Mouse (Mus musculus) limb, embryonic 13.5 days (tissue): ENCODE data around the gene Drd4. TPM values are rescaled to one million over a fixed set of nuclear protein-coding genes. Genes with fewer than 3 reads are reported as not detected.
A peak's percentile ranks its signal among the peaks of the same experiment; 100 is the strongest.

Experiments
- ATAC-seq: fragments of 200-750 bp; cut with Nextera tagmentation; 2 replicates; pipeline ENCODE4 v1.8.0; 2017; ENCODE audit warnings: low read depth, moderate number of reproducible peaks, moderate TSS enrichment; ENCODE audit not compliant: low FRiP score
- H3K27ac ChIP-seq: fragments of 300-500 bp; sonication (generic); 2 replicates; pipeline ENCODE4 v1.5.1; 2015; ENCODE audit warnings: inconsistent platforms, mild to moderate bottlenecking, moderate library complexity
- H3K27me3 ChIP-seq: fragments of 300-500 bp; sonication (generic); 2 replicates; pipeline ENCODE4 v1.6.1; 2015; ENCODE audit warnings: mild to moderate bottlenecking, inconsistent platforms
- H3K36me3 ChIP-seq: fragments of 300-500 bp; sonication (generic); 2 replicates; pipeline ENCODE4 v1.6.1; 2015; ENCODE audit warnings: inconsistent platforms, mild to moderate bottlenecking, moderate library complexity
- H3K4me1 ChIP-seq: fragments of 300-500 bp; sonication (generic); 2 replicates; pipeline ENCODE4 v1.6.1; 2015; ENCODE audit warnings: inconsistent platforms
- H3K4me2 ChIP-seq: fragments of 300-500 bp; sonication (generic); replicated peaks from 2 replicates; pipeline ENCODE4 v1.6.1; 2015; ENCODE audit warnings: inconsistent platforms, mild to moderate bottlenecking, moderate library complexity
- H3K4me3 ChIP-seq: fragments of 300-500 bp; sonication (generic); 2 replicates; pipeline ENCODE4 v1.5.1; 2015; ENCODE audit warnings: moderate library complexity, mild to moderate bottlenecking, inconsistent platforms
- H3K9ac ChIP-seq: fragments of 300-500 bp; sonication (generic); 2 replicates; pipeline ENCODE4 v1.6.1; 2015; ENCODE audit warnings: mild to moderate bottlenecking, inconsistent platforms
- H3K9me3 ChIP-seq: fragments of 300-500 bp; sonication (generic); 2 replicates; pipeline ENCODE4 v1.6.1; 2016; ENCODE audit warnings: inconsistent platforms
- WGBS: fragments of 180-500 bp; shearing (Covaris S2); methylation state at CpG from one replicate; pipeline ENCODE4 v1.1.7; 2015; 5-methylcytosine and 5-hydroxymethylcytosine counted together
- polyA plus RNA-seq: library from polyadenylated mRNA; unstranded; fragments of >200 nt; fragmentation: Nextera tagmentation; extraction: Ambion mirVana; gene quantifications from 2 replicates; pipeline ENCODE4 v1.2.1, GENCODE M21; 2015

The Drd4 gene
- polyA plus RNA-seq, 1 experiment from 2014 or later: 2.3 TPM

DNA sequence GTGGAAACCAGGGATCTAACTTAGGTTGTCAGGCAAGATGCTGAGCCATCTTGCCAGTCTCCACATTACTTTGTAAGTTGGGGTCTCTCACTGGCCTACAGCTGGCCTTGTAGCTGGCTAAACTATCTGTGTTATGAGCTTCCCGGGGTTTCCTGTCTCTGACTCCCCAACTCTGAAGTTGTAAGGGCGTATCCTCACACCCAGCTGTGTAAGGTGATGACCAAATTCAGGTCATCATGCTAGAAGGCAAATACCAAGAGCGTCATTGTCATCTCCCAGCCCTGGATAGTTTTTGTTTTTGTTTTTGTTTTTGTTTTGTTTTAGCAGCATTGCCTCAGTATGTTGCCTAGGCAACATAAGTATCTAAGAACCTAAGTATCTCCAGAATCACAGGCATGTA lies 21.2 kb upstream of the Drd4 start:
- Histone ChIP-seq H3K9me3 (no peaks in the 10 kb centered on the region), H3K27ac (no peak overlapping the region), H3K36me3 (no peaks in the 10 kb centered on the region), H3K4me3 (no peak overlapping the region), H3K4me1 (peaks cover 14% of the 10 kb centered on the region), H3K27me3 (no peaks in the 10 kb centered on the region), H3K9ac (no peak overlapping the region), H3K4me2 (no peak overlapping the region)
- ATAC-seq: no peak
- 85% methylated on average over 3 of the region's 3 CpGs for WGBS

DNA sequence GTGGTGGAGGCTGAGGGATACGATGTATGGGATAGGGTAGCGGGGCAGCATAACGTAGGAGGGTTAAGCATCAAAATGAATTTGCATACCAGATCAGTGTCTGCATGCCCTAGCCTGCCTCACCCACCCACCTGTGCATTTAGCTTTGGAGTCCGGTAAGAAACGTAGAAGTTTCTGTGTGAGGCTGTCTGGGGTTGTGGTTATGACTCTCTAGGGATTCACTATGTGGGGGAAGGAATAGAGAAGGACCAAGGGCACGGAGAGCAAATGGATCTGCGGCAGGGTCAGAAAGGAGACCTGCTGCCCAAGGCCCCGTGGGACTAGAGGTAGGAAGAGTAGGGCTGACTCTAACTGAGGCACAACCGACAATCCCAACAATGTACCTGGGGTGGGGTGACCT lies 16.4 kb upstream of the Drd4 start:
- no peaks in the 10 kb centered on the region for H3K9me3 ChIP-seq
- WGBS: 74% methylated on average over 9 of the region's 9 CpGs

DNA sequence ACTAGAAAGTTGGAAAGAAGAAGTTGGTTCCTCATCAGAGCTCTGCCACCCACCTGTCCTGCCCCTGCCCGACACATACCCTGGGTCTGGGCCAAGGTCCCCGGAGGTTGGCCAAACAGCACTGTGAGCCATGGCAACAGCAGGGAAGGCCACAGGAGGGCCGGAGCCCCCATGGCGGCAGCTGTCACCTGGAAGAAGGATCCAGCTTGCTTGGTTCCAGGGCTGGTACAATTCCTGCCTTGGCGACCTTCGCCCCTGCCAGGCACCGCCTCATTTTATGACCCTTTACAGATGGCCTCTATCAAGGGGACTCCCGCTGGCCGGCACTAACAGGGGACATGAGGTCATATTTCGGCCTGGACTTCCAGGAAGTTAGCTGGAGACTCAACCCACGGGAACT lies 15.3 kb upstream of the Drd4 start, which contains the start of gene Cdhr5:
Gene Cdhr5 (minus strand): TSS at position 241 of the 400 bp plus-strand sequence.
- ATAC-seq: no peak
- no peaks in the 10 kb centered on the region for H3K9me3 ChIP-seq
- no peak within 1 kb of the TSS for H3K27ac ChIP-seq
- H3K4me2 ChIP-seq: no peak within 1 kb of the TSS
- 30% methylated on average over 11 of the region's 11 CpGs for WGBS
- H3K4me1 ChIP-seq: peaks cover 15% of the 10 kb centered on the region
- H3K9ac ChIP-seq: no peak within 1 kb of the TSS
- H3K27me3 ChIP-seq: 0 out of 2 replicates have a peak, but pooled peaks cover 7% of the 10 kb centered on the region
- H3K36me3 ChIP-seq: no peaks in the 10 kb centered on the region
- H3K4me3 ChIP-seq: no peak within 1 kb of the TSS

More for the DNA sequence above, 16.4 kb upstream of the Drd4 start:
- H3K27ac ChIP-seq: no peak overlapping the region
- 0 out of 2 replicates have a peak, but pooled peaks cover 7% of the 10 kb centered on the region for H3K27me3 ChIP-seq
- no peak overlapping the region for H3K9ac ChIP-seq
- H3K4me3 ChIP-seq: no peak overlapping the region
- no peak overlapping the region for H3K4me2 ChIP-seq
- H3K36me3 ChIP-seq: no peaks in the 10 kb centered on the region
- H3K4me1 ChIP-seq: peaks cover 15% of the 10 kb centered on the region
- no peak for ATAC-seq

- Histone ChIP-seq H3K4me3 (peak overlapping the region; percentile 54; the same call in 1 of the 2 replicates), H3K9ac (peak overlapping the region; percentile 72)
- 0 out of 2 replicates have a peak, but pooled peaks have one; percentile 7 for ATAC-seq
Observed at GRCm38 (mm10) chr7:141277701-141278678, 13.8 kb upstream of the Drd4 start.

DNA sequence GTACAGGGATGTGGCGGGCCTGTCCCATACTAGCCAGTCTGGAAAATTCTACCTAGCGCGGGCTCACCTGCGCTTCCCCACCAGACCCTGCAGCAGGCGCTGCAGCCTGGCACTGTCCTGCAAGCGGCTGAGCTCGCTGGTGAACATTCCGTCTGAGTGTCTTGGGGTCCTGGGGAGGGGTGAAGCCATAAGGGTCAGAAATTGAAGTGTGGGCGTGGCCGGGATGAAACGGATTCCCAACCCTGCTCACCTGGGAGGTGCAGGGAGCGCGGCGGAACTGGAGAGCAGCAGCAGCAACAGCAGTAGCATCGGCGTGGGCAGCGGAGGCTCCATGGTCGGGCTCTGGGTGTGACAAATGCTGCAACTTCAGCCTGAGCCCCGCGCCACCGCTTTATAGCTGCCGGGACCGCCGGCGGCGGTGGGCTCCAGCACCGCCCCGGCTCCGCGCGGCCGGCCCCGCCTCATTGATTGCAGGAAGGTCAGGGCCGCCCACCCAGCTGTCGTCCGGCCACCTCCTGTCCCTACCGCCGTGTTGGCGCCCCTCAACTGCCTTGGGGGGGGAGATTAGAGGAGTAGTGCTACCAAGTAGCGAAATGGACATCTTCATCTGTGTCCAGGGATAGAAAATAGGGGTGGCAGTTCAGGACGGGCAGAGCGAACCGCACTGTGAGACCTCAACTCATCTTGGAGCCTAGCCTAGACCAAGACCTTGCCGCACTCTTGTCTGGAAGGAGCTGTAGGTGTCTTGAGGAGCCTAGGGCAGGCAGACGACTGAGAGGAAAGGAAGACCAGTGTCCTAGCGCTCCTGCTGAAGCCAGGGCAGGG lies 12.8 kb upstream of the Drd4 start, which contains the start of gene Sct:
Gene Sct (minus strand): TSS at position 368 of the 825 bp plus-strand sequence.
- Histone ChIP-seq H3K27ac (no peak within 1 kb of the TSS), H3K27me3 (0 out of 2 replicates have a peak, but pooled peaks cover 7% of the 10 kb centered on the region), H3K36me3 (no peaks in the 10 kb centered on the region), H3K9me3 (no peaks in the 10 kb centered on the region), H3K4me2 (peak within 1 kb of the TSS; percentile 97), H3K9ac (peak within 1 kb of the TSS; percentile 72), H3K4me1 (peaks cover 15% of the 10 kb centered on the region), H3K4me3 (peak within 1 kb of the TSS; percentile 54)
- peak; percentile 37 for ATAC-seq
- 2% methylated on average over 45 of the region's 46 CpGs for WGBS

More at GRCm38 (mm10) chr7:141277701-141278678, 13.8 kb upstream of the Drd4 start:
- Histone ChIP-seq H3K36me3 (no peaks in the 10 kb centered on the region), H3K9me3 (no peaks in the 10 kb centered on the region), H3K27me3 (0 out of 2 replicates have a peak, but pooled peaks cover 7% of the 10 kb centered on the region), H3K27ac (no peak overlapping the region), H3K4me2 (peak overlapping the region; percentile 97), H3K4me1 (peaks cover 15% of the 10 kb centered on the region)
- WGBS: 73% methylated on average over 11 of the region's 11 CpGs

DNA sequence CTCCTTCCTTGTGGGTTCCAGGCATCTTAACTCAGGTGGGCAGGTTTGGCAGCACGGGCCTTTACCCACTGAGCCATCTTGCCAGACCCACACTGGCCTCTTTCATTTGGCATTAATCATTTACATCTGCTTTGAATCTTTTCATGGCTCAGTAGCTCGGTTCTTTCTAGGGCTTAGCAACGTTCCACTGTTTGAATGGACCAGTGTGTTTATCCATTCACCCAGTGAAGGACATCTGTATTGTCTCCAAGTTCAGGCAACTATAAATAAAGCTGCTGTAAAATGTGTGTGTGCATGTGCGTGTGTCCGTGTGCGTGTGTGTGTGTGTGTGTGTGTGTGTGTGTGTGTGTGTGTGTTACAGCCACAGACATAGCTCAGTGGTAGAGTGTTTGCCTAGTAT lies 10.4 kb upstream of the Drd4 start:
- ATAC-seq: no peak
- Histone ChIP-seq H3K36me3 (no peaks in the 10 kb centered on the region), H3K9me3 (no peaks in the 10 kb centered on the region), H3K27ac (no peak overlapping the region), H3K9ac (no peak overlapping the region), H3K27me3 (0 out of 2 replicates have a peak, but pooled peaks cover 7% of the 10 kb centered on the region), H3K4me1 (peaks cover 10% of the 10 kb centered on the region), H3K4me3 (no peak overlapping the region), H3K4me2 (no peak overlapping the region)
- WGBS: 59% methylated on average over 6 of the region's 6 CpGs

GRCm38 (mm10) chr7:141282756-141283155 lies 9.1 kb upstream of the Drd4 start:
- Histone ChIP-seq H3K9ac (no peak overlapping the region), H3K4me3 (no peak overlapping the region), H3K4me1 (peaks cover 10% of the 10 kb centered on the region), H3K27me3 (0 out of 2 replicates have a peak, but pooled peaks cover 7% of the 10 kb centered on the region), H3K36me3 (no peaks in the 10 kb centered on the region), H3K9me3 (no peaks in the 10 kb centered on the region), H3K27ac (no peak overlapping the region), H3K4me2 (no peak overlapping the region)
- WGBS: 86% methylated on average over 4 of the region's 4 CpGs
- ATAC-seq: no peak

- Histone ChIP-seq H3K27me3 (peaks cover 26% of the 10 kb centered on the region), H3K27ac (no peak overlapping the region), H3K9me3 (no peaks in the 10 kb centered on the region), H3K9ac (no peak overlapping the region; the same call in 1 of the 2 replicates), H3K4me2 (no peak overlapping the region), H3K4me1 (peaks cover 15% of the 10 kb centered on the region), H3K4me3 (no peak overlapping the region), H3K36me3 (no peaks in the 10 kb centered on the region)
- WGBS: 81% methylated on average over 3 of the region's 3 CpGs
- no peak for ATAC-seq
Observed at GRCm38 (mm10) chr7:141288042-141288441, 3.8 kb upstream of the Drd4 start.

DNA sequence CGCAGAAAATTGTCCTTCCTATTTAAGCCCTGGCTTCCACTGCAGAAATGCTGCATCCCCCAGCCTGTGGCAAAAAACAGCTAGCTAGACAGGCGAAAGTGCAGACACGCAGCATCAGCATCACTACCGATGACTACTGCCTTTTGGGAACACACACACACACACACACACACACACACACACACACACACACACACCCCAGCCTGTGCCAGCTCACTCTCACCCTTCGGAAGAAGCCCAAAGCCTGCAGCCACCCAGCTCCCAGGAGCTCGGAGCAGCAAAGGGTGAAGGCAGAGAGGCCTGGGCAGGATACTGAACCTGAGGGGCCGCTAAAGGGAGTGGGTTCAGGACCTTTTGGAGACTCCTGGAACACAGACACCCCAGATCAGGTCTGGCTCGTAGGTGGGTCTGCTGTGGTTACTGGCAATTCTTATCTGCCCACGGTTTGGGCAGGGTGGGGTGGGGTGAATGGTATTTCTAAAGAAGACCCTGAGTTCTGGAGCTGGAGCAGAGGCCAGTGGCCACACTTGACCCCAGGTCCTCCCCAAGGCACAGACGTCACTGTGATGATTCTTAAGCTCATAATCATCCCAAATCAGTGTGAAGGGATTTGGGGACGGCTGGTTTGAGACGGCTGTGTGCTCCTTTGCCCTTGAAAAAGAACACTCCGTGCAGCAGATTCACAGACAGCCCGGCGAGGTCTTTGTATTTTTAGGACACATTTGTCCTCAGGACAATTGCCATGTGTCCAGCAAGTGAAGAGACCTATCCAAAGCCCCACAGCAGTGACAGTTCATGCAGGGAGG lies 980 bp downstream of the Drd4 start:
- WGBS: 44% methylated on average over 15 of the region's 15 CpGs
- Histone ChIP-seq H3K9ac (peak overlapping the region; percentile 73; the same call in 1 of the 2 replicates), H3K4me3 (peak overlapping the region; percentile 63), H3K36me3 (peaks cover 18% of the 10 kb centered on the region), H3K4me1 (peaks cover 29% of the 10 kb centered on the region), H3K27ac (no peak overlapping the region), H3K27me3 (peaks cover 62% of the 10 kb centered on the region), H3K9me3 (no peaks in the 10 kb centered on the region), H3K4me2 (peak overlapping the region; percentile 96)
- no peak for ATAC-seq

GRCm38 (mm10) chr7:141293852-141294471 lies 2.2 kb downstream of the Drd4 start:
- 1% methylated on average over 53 of the region's 53 CpGs for WGBS

More at GRCm38 (mm10) chr7:141293852-141294471, 2.2 kb downstream of the Drd4 start:
- Histone ChIP-seq H3K4me1 (peaks cover 29% of the 10 kb centered on the region), H3K36me3 (peaks cover 25% of the 10 kb centered on the region), H3K4me3 (peak overlapping the region; percentile 46), H3K9me3 (no peaks in the 10 kb centered on the region), H3K9ac (peak overlapping the region; percentile 67), H3K27me3 (peaks cover 62% of the 10 kb centered on the region), H3K27ac (no peak overlapping the region), H3K4me2 (peak overlapping the region; percentile 81)
- 0 out of 2 replicates have a peak, but pooled peaks have one; percentile 18 for ATAC-seq
